Mouse (Mus musculus): Measurements from ENCODE around the gene Stx6.

- TF ChIP-seq POLR2A (IDR thresholded peaks at IDR 0.05; ENCODE audit: low read depth, low read length) = no peak
- no peak for TF ChIP-seq ZMIZ1 (IDR thresholded peaks at IDR 0.05; ENCODE audit: low read depth, low read length)
- no peak for TF ChIP-seq CTCF (conservative IDR thresholded peaks at IDR 0.05 in 1 of 2, IDR thresholded peaks at IDR 0.05 in 1 of 2; ENCODE audit: low read depth in 2 of 2, low read length in 2 of 2)
- TF ChIP-seq HCFC1 (IDR thresholded peaks at IDR 0.05; ENCODE audit: low read depth, low read length) = no peak
- no peak for TF ChIP-seq NRF1 (IDR thresholded peaks at IDR 0.05; ENCODE audit: low read depth, low read length)
- TF ChIP-seq USF1 (IDR thresholded peaks at IDR 0.05; ENCODE audit: low read depth, low read length) = no peak
- no peak for TF ChIP-seq EP300 (IDR thresholded peaks at IDR 0.05; ENCODE audit: low read length)
Measured at GRCm38 (mm10) chr1:155243797-155244770, 85.6 kb downstream of the Stx6 start, which contains the start of gene BC034090.
